Mouse (Mus musculus): ENCODE measurements around the gene Orai2.
"Not testable (repeated sequence)": the region's sequence is repeated elsewhere in the genome, so short reads cannot be mapped to it uniquely, and the experiment has no call there.

Orai2 gene

GRCm38 (mm10) chr5:136170512-136171362 lies at the start of gene Orai2:
Gene Orai2 (minus strand): TSS chr5:136170713.
- DNase-seq (ENCODE audit: extremely low read depth, insufficient read length, low spot score), result peak; percentile 86

DNA sequence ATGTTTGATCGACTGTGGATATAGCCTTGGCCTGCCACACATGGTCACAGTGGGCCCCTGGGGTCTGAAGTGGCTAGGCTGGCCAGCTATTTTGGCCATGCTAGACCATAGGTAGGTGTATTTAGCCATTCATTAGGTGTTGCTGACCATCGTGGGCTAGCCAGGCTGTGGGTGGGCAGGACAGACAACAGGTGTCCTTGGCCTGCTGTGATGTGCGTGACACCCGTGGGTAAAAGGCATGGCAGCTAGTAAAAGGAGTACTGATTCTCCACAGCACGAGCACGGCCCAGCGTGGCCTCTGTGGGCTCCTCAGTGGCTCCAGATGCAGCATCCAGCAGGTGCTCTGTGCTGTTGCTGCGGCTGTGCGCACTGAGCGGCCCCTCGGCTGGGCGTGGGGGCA lies 48.1 kb upstream of the Orai2 start:
- no peak for DNase-seq (ENCODE audit: extremely low read depth, insufficient read length, low spot score)

DNA sequence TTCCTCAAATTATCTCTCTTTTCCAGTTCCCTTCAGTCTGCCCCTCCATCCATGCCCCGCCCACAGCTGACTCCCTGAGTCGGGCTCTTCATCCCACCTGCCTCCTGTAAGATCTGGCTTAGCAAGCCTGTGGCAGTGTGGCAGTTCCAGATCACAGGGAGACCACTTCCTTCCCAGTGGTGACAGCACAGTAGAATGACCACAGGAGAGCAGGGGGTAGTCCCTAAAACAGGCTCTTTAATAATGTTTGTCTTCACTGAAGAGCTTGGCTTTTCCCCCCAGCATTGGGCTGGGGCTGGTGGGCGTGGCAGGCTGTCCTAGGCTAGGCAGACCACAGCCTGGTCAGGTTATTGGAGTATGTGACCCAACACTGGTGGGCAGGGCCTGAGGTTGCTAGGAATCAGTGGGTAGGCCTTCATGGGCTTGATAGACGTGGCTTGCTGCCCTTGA lies 47.4 kb upstream of the Orai2 start:
- DNase-seq (ENCODE audit: extremely low read depth, insufficient read length, low spot score), result no peak

DNA sequence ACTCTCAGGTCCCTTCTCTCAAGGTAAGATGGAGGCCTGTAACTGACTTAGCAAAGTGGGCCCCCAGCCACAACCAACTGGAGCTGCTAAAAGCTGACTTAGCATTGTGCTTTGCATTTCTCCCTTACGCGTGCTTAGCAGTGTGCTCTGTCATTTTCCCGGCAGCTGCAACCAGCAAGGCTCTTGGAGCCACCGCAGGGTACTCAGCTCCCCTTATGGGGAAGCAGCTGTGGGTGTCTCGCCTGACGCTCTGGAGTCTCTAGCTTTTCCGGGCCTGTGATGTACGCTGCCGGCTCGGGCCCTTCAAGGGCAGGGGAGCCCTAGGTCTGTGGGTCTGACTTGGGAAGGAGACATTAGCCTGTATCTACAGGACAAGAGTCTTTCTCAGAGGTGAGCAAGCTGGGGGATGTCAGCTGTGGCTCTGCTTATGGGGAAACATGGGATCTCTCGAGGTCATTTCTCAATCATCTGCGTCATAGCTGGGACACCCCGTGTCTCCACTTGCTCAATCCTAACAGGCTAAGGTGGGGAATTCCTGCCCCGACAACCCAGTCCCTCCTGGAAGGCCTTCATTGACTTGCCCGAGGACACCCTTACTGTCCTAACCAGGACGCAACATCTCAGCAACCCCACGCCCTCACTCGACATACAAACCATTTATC lies 46.6 kb upstream of the Orai2 start:
- DNase-seq (ENCODE audit: extremely low read depth, insufficient read length, low spot score), result no peak

GRCm38 (mm10) chr5:136215958-136216357 lies 45.4 kb upstream of the Orai2 start:
- peak; percentile 56 for DNase-seq (ENCODE audit: extremely low read depth, insufficient read length, low spot score)

- DNase-seq (ENCODE audit: extremely low read depth, insufficient read length, low spot score), result no peak
These were observed 44.7 kb upstream of the Orai2 start for GRCm38 (mm10) chr5:136215211-136215610.

DNA sequence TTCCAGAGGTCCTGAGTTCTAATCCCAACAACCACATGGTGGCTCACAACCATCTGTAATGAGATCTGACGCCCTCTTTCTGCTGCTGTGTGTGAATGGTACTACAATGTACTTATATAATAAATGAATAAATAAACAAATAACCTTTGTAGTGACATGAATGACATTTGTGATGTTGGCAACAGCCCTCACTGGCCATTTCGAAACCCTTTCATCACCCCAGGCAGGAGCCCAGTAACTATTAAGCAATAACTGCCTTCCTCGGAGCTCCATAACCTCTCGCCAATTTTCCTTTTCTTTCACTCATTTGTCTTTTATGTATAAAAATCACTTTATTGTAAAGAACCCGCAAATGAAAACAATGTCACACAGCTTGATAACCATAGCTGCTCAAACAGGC lies 43.2 kb upstream of the Orai2 start:
- DNase-seq (ENCODE audit: extremely low read depth, insufficient read length, low spot score), result no peak

DNA sequence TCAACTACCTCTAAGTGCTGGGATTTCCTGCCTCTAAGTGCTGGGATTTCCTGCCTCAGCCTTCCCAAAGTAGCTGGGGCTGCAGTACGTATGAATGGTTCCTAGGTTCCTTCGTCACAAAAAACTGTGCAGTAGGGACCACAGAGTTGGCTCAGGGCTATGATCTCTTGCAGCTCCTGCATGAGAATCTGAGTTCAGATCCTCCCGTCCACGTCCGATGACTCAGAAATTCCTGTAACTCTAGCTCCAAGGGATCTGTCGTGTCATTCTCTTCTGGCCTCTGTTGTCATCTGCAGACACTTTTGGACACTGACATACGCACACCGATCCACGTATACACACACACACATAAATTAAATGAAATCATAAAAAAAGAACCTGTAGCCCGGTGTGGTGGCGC lies 42.2 kb upstream of the Orai2 start:
- no peak for DNase-seq (ENCODE audit: extremely low read depth, insufficient read length, low spot score)

GRCm38 (mm10) chr5:136211341-136212102 lies 41.0 kb upstream of the Orai2 start:
- DNase-seq (ENCODE audit: extremely low read depth, insufficient read length, low spot score), result not testable (repeated sequence)

- no peak for DNase-seq (ENCODE audit: extremely low read depth, insufficient read length, low spot score)
These were observed 40.0 kb upstream of the Orai2 start for GRCm38 (mm10) chr5:136210549-136210948.

GRCm38 (mm10) chr5:136201832-136202231 lies 31.3 kb upstream of the Orai2 start:
- no peak for DNase-seq (ENCODE audit: extremely low read depth, insufficient read length, low spot score)

DNA sequence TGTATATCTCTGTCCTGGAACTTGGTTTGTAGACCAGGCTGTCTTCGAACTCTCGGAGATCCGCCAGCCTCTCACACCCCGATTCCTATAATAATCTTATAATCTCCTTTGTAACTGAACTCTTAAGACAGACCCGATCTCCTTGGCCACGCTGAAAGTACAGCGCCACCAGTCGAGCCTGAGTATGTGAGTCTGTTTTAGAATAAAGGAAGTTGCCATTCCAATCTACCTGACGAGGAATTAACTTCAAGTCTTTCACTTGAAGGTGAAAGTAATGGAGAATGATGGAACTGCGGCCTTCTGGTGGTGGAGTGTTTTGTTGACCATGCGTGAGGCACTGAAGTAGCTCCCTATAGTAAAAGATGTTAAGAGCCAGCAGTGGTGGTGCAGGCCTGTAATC lies 29.0 kb upstream of the Orai2 start:
- DNase-seq (ENCODE audit: extremely low read depth, insufficient read length, low spot score), result no peak

GRCm38 (mm10) chr5:136198474-136199391 lies 28.2 kb upstream of the Orai2 start, which contains the start of gene Prkrip1:
Gene Prkrip1 (minus strand): TSS chr5:136198963.
- DNase-seq (ENCODE audit: extremely low read depth, insufficient read length, low spot score), result peak; percentile 98

DNA sequence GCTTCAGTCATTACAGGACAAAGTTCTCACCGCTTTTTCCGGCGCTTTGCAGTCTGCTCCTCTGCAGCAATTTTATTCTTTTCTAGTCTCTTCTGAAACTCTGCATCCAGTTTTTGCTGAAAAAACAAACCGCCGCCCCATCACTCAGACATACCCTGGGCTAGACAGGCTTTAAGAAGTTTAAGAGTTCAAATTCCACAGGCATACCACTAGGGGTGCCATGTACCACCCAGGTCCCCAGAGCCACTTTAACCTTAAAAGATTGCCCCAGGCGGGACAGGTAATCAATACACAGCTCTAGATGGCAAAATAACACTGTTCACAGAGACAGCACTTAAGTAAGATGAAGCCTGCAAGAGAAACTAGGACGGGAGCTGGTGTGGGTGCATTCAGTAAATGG lies 21.4 kb upstream of the Orai2 start:
- no peak for DNase-seq (ENCODE audit: extremely low read depth, insufficient read length, low spot score)

GRCm38 (mm10) chr5:136186723-136187122 lies 16.2 kb upstream of the Orai2 start:
- peak; percentile 25 for DNase-seq (ENCODE audit: extremely low read depth, insufficient read length, low spot score)

DNA sequence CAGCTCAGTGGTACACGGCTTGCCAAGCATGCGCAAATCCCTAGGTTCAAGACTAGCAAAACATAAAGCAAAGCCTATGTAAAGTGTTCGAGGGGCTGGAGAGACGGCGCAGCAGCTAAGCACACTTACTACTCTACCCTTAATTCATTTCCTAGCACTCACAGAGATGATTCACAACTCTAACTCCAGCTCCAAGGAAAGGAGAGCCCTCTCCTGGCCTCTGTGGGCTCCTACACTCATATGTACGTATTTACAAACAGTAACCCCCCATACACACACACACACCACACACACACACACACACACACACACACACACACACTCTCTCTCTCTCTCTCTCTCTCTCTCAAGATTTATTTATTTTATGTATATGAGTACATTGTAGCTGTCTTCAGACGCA lies 13.3 kb upstream of the Orai2 start:
- no peak for DNase-seq (ENCODE audit: extremely low read depth, insufficient read length, low spot score)

GRCm38 (mm10) chr5:136182830-136183229 lies 12.3 kb upstream of the Orai2 start:
- DNase-seq (ENCODE audit: extremely low read depth, insufficient read length, low spot score), result no peak

- DNase-seq (ENCODE audit: extremely low read depth, insufficient read length, low spot score), result no peak
These were observed 11.5 kb upstream of the Orai2 start for GRCm38 (mm10) chr5:136182049-136182448.

GRCm38 (mm10) chr5:136181197-136181596 lies 10.7 kb upstream of the Orai2 start:
- no peak for DNase-seq (ENCODE audit: extremely low read depth, insufficient read length, low spot score)

GRCm38 (mm10) chr5:136179594-136179993 lies 9.1 kb upstream of the Orai2 start:
- no peak for DNase-seq (ENCODE audit: extremely low read depth, insufficient read length, low spot score)

All from 3134 (cell line).